Mouse (Mus musculus): ENCODE data around the gene Gm49388. TPM values are rescaled to one million over a fixed set of nuclear protein-coding genes. Genes with fewer than 3 reads are reported as not detected.

Gene Gm49388
- polyA plus RNA-seq, 1 experiment from 2014 or later, result not detected

- no peak for ATAC-seq
- no peak overlapping the region for H3K4me2 ChIP-seq (ENCODE audit: low read length)
- no peaks in the 10 kb centered on the region for H3K27me3 ChIP-seq (replicated peaks; ENCODE audit: control insufficient read depth, insufficient read depth, low read length)
- H3K9ac ChIP-seq (replicated peaks; ENCODE audit: low read depth, low read length), result no peak overlapping the region
- no peak overlapping the region for H3K27ac ChIP-seq (ENCODE audit: low read length)
- H3K4me3 ChIP-seq (replicated peaks; ENCODE audit: low read length), result no peak overlapping the region
- WGBS, result 91% methylated on average over 13 of the region's 13 CpGs
- H3K4me1 ChIP-seq (replicated peaks; ENCODE audit: control insufficient read depth, insufficient read depth, low read length), result peaks cover 9% of the 10 kb centered on the region
- H3K9me3 ChIP-seq (ENCODE audit: control insufficient read depth, low read length), result no peaks in the 10 kb centered on the region
- peaks cover 30% of the 10 kb centered on the region for H3K36me3 ChIP-seq (ENCODE audit: control insufficient read depth, insufficient read depth)
Observed at GRCm38 (mm10) chr7:127799211-127799610, 13.8 kb downstream of the Gm49388 start.

- no peak overlapping the region for H3K4me3 ChIP-seq (replicated peaks; ENCODE audit: low read length)
- no peak overlapping the region for H3K4me2 ChIP-seq (ENCODE audit: low read length)
- H3K27ac ChIP-seq (ENCODE audit: low read length), result no peak overlapping the region
- no peak overlapping the region for H3K9ac ChIP-seq (replicated peaks; ENCODE audit: low read depth, low read length)
- no peaks in the 10 kb centered on the region for H3K9me3 ChIP-seq (ENCODE audit: control insufficient read depth, low read length)
- peaks cover 29% of the 10 kb centered on the region for H3K36me3 ChIP-seq (ENCODE audit: control insufficient read depth, insufficient read depth)
- ATAC-seq, result no peak
- H3K4me1 ChIP-seq (replicated peaks; ENCODE audit: control insufficient read depth, insufficient read depth, low read length), result peaks cover 9% of the 10 kb centered on the region
- WGBS, result 100% methylated on average over 1 of the region's 1 CpGs
- no peaks in the 10 kb centered on the region for H3K27me3 ChIP-seq (replicated peaks; ENCODE audit: control insufficient read depth, insufficient read depth, low read length)
Observed at GRCm38 (mm10) chr7:127799738-127800137, 14.3 kb downstream of the Gm49388 start.

- peaks cover 23% of the 10 kb centered on the region for H3K36me3 ChIP-seq (ENCODE audit: control insufficient read depth, insufficient read depth)
- H3K4me1 ChIP-seq (replicated peaks; ENCODE audit: control insufficient read depth, insufficient read depth, low read length), result peaks cover 9% of the 10 kb centered on the region
- H3K9ac ChIP-seq (replicated peaks; ENCODE audit: low read depth, low read length), result no peak within 1 kb of the TSS; the same call in 1 of the 2 replicates
- peak within 1 kb of the TSS; percentile 18; the same call in 1 of the 2 replicates for H3K4me2 ChIP-seq (ENCODE audit: low read length)
- WGBS, result 42% methylated on average over 4 of the region's 6 CpGs
- no peak within 1 kb of the TSS for H3K27ac ChIP-seq (ENCODE audit: low read length)
- 0 out of 2 replicates have a peak within 1 kb of the TSS, but pooled peaks have one; percentile 5 for H3K4me3 ChIP-seq (replicated peaks; ENCODE audit: low read length)
- no peaks in the 10 kb centered on the region for H3K27me3 ChIP-seq (replicated peaks; ENCODE audit: control insufficient read depth, insufficient read depth, low read length)
- no peaks in the 10 kb centered on the region for H3K9me3 ChIP-seq (ENCODE audit: control insufficient read depth, low read length)
- peak; percentile 82 for ATAC-seq
Observed at GRCm38 (mm10) chr7:127800435-127801009, 15.1 kb downstream of the Gm49388 start, which contains the start of gene Hsd3b7. Gene Hsd3b7, plus strand, starts transcription at chr7:127800604.

- Histone ChIP-seq H3K9me3 (ENCODE audit: control insufficient read depth, low read length) (no peaks in the 10 kb centered on the region), H3K4me3 (replicated peaks; ENCODE audit: low read length) (no peak overlapping the region), H3K4me2 (ENCODE audit: low read length) (no peak overlapping the region), H3K27me3 (replicated peaks; ENCODE audit: control insufficient read depth, insufficient read depth, low read length) (no peaks in the 10 kb centered on the region), H3K9ac (replicated peaks; ENCODE audit: low read depth, low read length) (no peak overlapping the region), H3K27ac (ENCODE audit: low read length) (no peak overlapping the region), H3K36me3 (ENCODE audit: control insufficient read depth, insufficient read depth) (peaks cover 18% of the 10 kb centered on the region), H3K4me1 (replicated peaks; ENCODE audit: control insufficient read depth, insufficient read depth, low read length) (peaks cover 9% of the 10 kb centered on the region)
- 91% methylated on average over 8 of the region's 8 CpGs for WGBS
- no peak for ATAC-seq
Observed at GRCm38 (mm10) chr7:127801010-127801621, 15.7 kb downstream of the Gm49388 start.

GRCm38 (mm10) chr7:127802313-127802712 is 16.9 kb downstream of the Gm49388 start:
- H3K27me3 ChIP-seq (replicated peaks; ENCODE audit: control insufficient read depth, insufficient read depth, low read length), result no peaks in the 10 kb centered on the region
- H3K9ac ChIP-seq (replicated peaks; ENCODE audit: low read depth, low read length), result no peak overlapping the region
- H3K9me3 ChIP-seq (ENCODE audit: control insufficient read depth, low read length), result no peaks in the 10 kb centered on the region
- peaks cover 10% of the 10 kb centered on the region for H3K36me3 ChIP-seq (ENCODE audit: control insufficient read depth, insufficient read depth)
- ATAC-seq, result no peak
- 93% methylated on average over 17 of the region's 17 CpGs for WGBS
- no peak overlapping the region for H3K4me2 ChIP-seq (ENCODE audit: low read length)
- no peak overlapping the region for H3K27ac ChIP-seq (ENCODE audit: low read length)
- peaks cover 9% of the 10 kb centered on the region for H3K4me1 ChIP-seq (replicated peaks; ENCODE audit: control insufficient read depth, insufficient read depth, low read length)
- H3K4me3 ChIP-seq (replicated peaks; ENCODE audit: low read length), result no peak overlapping the region

GRCm38 (mm10) chr7:127808821-127809220 is 23.4 kb downstream of the Gm49388 start:
- Histone ChIP-seq H3K4me2 (ENCODE audit: low read length) (no peak overlapping the region), H3K9ac (replicated peaks; ENCODE audit: low read depth, low read length) (no peak overlapping the region), H3K27me3 (replicated peaks; ENCODE audit: control insufficient read depth, insufficient read depth, low read length) (no peaks in the 10 kb centered on the region), H3K27ac (ENCODE audit: low read length) (no peak overlapping the region), H3K9me3 (ENCODE audit: control insufficient read depth, low read length) (no peaks in the 10 kb centered on the region), H3K4me3 (replicated peaks; ENCODE audit: low read length) (no peak overlapping the region), H3K4me1 (replicated peaks; ENCODE audit: control insufficient read depth, insufficient read depth, low read length) (peaks cover 1% of the 10 kb centered on the region), H3K36me3 (ENCODE audit: control insufficient read depth, insufficient read depth) (peaks cover 14% of the 10 kb centered on the region)
- no peak for ATAC-seq
- WGBS, result 51% methylated on average over 5 of the region's 5 CpGs

GRCm38 (mm10) chr7:127809846-127810245 is 24.4 kb downstream of the Gm49388 start:
- Histone ChIP-seq H3K9me3 (ENCODE audit: control insufficient read depth, low read length) (no peaks in the 10 kb centered on the region), H3K27me3 (replicated peaks; ENCODE audit: control insufficient read depth, insufficient read depth, low read length) (no peaks in the 10 kb centered on the region), H3K4me2 (ENCODE audit: low read length) (no peak overlapping the region), H3K9ac (replicated peaks; ENCODE audit: low read depth, low read length) (no peak overlapping the region), H3K4me1 (replicated peaks; ENCODE audit: control insufficient read depth, insufficient read depth, low read length) (peaks cover 12% of the 10 kb centered on the region), H3K4me3 (replicated peaks; ENCODE audit: low read length) (no peak overlapping the region), H3K27ac (ENCODE audit: low read length) (no peak overlapping the region), H3K36me3 (ENCODE audit: control insufficient read depth, insufficient read depth) (peaks cover 14% of the 10 kb centered on the region)
- no peak for ATAC-seq
- 94% methylated on average over 1 of the region's 1 CpGs for WGBS

GRCm38 (mm10) chr7:127810650-127811049 is 25.2 kb downstream of the Gm49388 start:
- Histone ChIP-seq H3K4me3 (replicated peaks; ENCODE audit: low read length) (no peak overlapping the region), H3K4me1 (replicated peaks; ENCODE audit: control insufficient read depth, insufficient read depth, low read length) (peaks cover 17% of the 10 kb centered on the region), H3K9ac (replicated peaks; ENCODE audit: low read depth, low read length) (no peak overlapping the region), H3K36me3 (ENCODE audit: control insufficient read depth, insufficient read depth) (peaks cover 12% of the 10 kb centered on the region), H3K27me3 (replicated peaks; ENCODE audit: control insufficient read depth, insufficient read depth, low read length) (no peaks in the 10 kb centered on the region), H3K9me3 (ENCODE audit: control insufficient read depth, low read length) (no peaks in the 10 kb centered on the region), H3K4me2 (ENCODE audit: low read length) (no peak overlapping the region), H3K27ac (ENCODE audit: low read length) (no peak overlapping the region)
- WGBS, result 80% methylated on average over 10 of the region's 10 CpGs
- ATAC-seq, result no peak

- ATAC-seq, result no peak
- 87% methylated on average over 4 of the region's 4 CpGs for WGBS
- no peak overlapping the region for H3K4me3 ChIP-seq (replicated peaks; ENCODE audit: low read length)
- peaks cover 19% of the 10 kb centered on the region for H3K4me1 ChIP-seq (replicated peaks; ENCODE audit: control insufficient read depth, insufficient read depth, low read length)
- no peak overlapping the region for H3K9ac ChIP-seq (replicated peaks; ENCODE audit: low read depth, low read length)
- H3K36me3 ChIP-seq (ENCODE audit: control insufficient read depth, insufficient read depth), result peaks cover 12% of the 10 kb centered on the region
- no peaks in the 10 kb centered on the region for H3K9me3 ChIP-seq (ENCODE audit: control insufficient read depth, low read length)
- H3K4me2 ChIP-seq (ENCODE audit: low read length), result no peak overlapping the region
- H3K27ac ChIP-seq (ENCODE audit: low read length), result no peak overlapping the region
- no peaks in the 10 kb centered on the region for H3K27me3 ChIP-seq (replicated peaks; ENCODE audit: control insufficient read depth, insufficient read depth, low read length)
Observed at GRCm38 (mm10) chr7:127811240-127811639, 25.8 kb downstream of the Gm49388 start.

All from forebrain, embryonic 16.5 days (tissue).